Mouse (Mus musculus): ENCODE measurements at regions not wholly inside any gene's neighbourhood (a gene's known extent, or its start where the extent isn't known, plus 50 kb on each side); places are given as distances from the start of the nearest gene placed in this dataset.

DNA sequence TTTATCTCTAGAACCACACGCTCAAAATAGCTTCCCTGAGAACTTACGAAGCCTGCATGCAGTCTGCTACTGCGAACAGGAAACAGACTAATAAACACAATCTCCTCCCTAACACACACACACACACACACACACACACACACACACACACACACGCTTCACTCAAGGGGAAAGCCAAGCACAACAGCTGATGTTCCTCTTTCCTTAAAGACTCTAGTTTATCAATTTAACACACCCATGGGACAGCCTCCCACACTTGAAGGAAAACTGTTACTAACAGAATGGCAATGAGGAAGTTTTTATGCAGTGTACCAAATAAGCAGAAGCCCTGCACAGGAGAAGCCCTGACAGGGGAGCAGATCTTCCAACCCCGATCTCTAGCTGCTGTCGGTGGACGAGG lies 177.3 kb downstream of the Rybp start:
- TF ChIP-seq POLR2A (IDR thresholded peaks at IDR 0.05; ENCODE audit: insufficient read depth, low read depth, low read length) (no peak), CTCF (IDR thresholded peaks at IDR 0.05) (no peak)
